Mouse (Mus musculus): ENCODE measurements at regions not wholly inside any gene's neighbourhood (a gene's known extent, or its start where the extent isn't known, plus 50 kb on each side); places are given as distances from the start of the nearest gene placed in this dataset.

DNA sequence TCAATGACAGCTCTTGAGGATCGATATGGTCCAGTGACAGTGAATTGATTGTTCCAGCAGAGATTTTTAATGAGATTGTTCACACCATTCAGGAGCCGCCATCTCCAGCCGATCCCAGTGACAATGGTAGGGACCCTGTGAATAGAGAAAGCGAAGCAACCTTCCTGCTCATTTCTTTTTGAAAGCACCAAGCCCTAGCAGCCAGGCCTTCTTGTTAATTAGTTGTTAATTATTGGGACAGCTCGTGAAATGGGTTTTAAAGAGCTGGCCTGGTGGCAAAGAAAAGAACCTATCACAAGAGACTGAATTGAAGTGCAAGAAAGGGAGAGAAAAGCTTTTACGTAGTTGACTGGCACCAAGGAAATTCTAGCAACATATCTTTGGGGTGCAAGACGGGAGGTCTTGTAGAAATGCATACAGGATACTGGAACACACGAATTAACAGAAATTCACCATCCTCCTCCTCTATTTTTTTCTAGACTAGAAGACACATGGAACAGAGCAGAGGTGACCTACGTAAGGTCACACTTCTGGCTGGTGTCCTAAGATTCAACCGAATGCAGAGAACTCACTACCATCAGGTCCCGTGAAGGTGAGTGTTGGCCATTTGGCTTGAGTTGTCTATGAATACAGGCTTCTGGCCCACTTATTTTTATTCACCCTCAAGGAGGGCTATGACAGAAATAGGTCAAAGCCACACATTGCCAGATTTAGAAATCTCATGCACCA lies 320.7 kb downstream of the Tbc1d1 start:
- H3K27ac ChIP-seq (ENCODE audit: low read depth, low read length) = no peak overlapping the region
- ATAC-seq = no peak
- H3K4me1 ChIP-seq (replicated peaks; ENCODE audit: control insufficient read depth, insufficient read depth, low read length) = no peaks in the 10 kb centered on the region; the same call in 1 of the 2 replicates
- H3K27me3 ChIP-seq (replicated peaks; ENCODE audit: control insufficient read depth, insufficient read depth, low read length) = no peaks in the 10 kb centered on the region
- H3K9ac ChIP-seq (ENCODE audit: low read depth, low read length) = no peak overlapping the region
- no peaks in the 10 kb centered on the region for H3K36me3 ChIP-seq (ENCODE audit: control insufficient read depth, insufficient read depth)
- 86% methylated on average over 11 of the region's 11 CpGs for WGBS
- H3K9me3 ChIP-seq (ENCODE audit: control insufficient read depth) = no peaks in the 10 kb centered on the region
- no peak overlapping the region for H3K4me2 ChIP-seq (replicated peaks; ENCODE audit: low read depth)
- TF ChIP-seq CTCF (IDR thresholded peaks at IDR 0.05; ENCODE audit: low read depth) = no peak
- no peak overlapping the region for H3K4me3 ChIP-seq (ENCODE audit: low read depth, low read length)

DNA sequence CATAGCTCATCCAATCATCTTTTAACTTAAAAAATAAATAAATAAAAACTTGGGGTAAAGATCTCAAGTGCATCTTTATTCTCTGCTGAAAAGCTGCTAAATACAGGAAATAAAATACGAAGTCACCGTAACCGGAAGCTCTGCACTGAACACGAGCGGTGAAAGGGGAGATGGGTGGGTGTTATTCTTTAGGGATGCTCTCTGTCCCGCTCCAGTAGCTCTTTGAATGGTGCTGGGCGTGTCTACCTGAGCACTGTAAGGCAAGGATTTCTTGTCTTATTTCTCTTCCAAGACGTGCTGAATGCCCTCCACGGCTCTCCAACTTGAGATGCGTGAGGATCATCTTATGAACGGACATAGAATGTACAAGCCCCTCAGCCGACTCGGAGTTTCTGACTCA lies 322.0 kb downstream of the Tbc1d1 start:
- TF ChIP-seq CTCF (IDR thresholded peaks at IDR 0.05; ENCODE audit: low read depth) = no peak
- Histone ChIP-seq H3K36me3 (ENCODE audit: control insufficient read depth, insufficient read depth) (no peaks in the 10 kb centered on the region), H3K9ac (ENCODE audit: low read depth, low read length) (no peak overlapping the region), H3K9me3 (ENCODE audit: control insufficient read depth) (no peaks in the 10 kb centered on the region), H3K4me3 (ENCODE audit: low read depth, low read length) (no peak overlapping the region), H3K4me2 (replicated peaks; ENCODE audit: low read depth) (no peak overlapping the region), H3K27me3 (replicated peaks; ENCODE audit: control insufficient read depth, insufficient read depth, low read length) (no peaks in the 10 kb centered on the region), H3K4me1 (replicated peaks; ENCODE audit: control insufficient read depth, insufficient read depth, low read length) (no peaks in the 10 kb centered on the region; the same call in 1 of the 2 replicates), H3K27ac (ENCODE audit: low read depth, low read length) (no peak overlapping the region)
- WGBS = 82% methylated on average over 13 of the region's 13 CpGs
- no peak for ATAC-seq

DNA sequence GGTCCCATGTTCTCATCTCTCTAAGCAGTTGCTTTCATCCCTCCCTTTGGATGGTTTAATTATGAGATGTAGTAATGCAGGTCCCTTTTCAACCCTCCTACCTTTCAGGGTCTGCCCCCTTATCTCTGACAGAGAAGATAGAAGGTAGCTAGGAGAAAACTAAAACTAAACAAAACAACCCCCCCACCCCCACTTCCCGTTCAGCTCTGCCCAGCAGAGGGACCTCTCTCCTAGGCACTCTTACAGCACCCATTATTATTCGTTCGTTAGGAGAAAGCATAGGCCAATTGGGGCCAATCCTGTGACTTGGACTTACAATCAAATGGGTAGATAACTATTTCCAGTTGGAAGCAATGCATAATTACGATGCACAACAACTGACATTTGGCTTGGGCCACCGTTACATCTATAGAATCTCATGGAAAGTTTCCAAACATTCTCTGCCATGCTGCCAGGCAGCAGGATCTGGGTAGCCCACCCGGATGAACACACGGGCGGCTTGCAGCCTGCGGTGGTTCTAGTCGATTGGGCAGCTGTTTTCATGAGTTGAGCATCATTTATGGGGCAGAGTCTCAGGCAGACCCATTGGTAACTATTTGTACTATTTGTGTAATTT lies 322.6 kb downstream of the Tbc1d1 start:
- H3K4me3 ChIP-seq (ENCODE audit: low read depth, low read length) = no peak overlapping the region
- no peak overlapping the region for H3K4me2 ChIP-seq (replicated peaks; ENCODE audit: low read depth)
- no peaks in the 10 kb centered on the region for H3K36me3 ChIP-seq (ENCODE audit: control insufficient read depth, insufficient read depth)
- ATAC-seq = no peak
- H3K4me1 ChIP-seq (replicated peaks; ENCODE audit: control insufficient read depth, insufficient read depth, low read length) = no peaks in the 10 kb centered on the region; the same call in 1 of the 2 replicates
- H3K27me3 ChIP-seq (replicated peaks; ENCODE audit: control insufficient read depth, insufficient read depth, low read length) = no peaks in the 10 kb centered on the region
- no peaks in the 10 kb centered on the region for H3K9me3 ChIP-seq (ENCODE audit: control insufficient read depth)
- WGBS = 70% methylated on average over 10 of the region's 10 CpGs
- no peak overlapping the region for H3K9ac ChIP-seq (ENCODE audit: low read depth, low read length)
- no peak overlapping the region for H3K27ac ChIP-seq (ENCODE audit: low read depth, low read length)
- peak; percentile 36 for TF ChIP-seq CTCF (IDR thresholded peaks at IDR 0.05; ENCODE audit: low read depth)

DNA sequence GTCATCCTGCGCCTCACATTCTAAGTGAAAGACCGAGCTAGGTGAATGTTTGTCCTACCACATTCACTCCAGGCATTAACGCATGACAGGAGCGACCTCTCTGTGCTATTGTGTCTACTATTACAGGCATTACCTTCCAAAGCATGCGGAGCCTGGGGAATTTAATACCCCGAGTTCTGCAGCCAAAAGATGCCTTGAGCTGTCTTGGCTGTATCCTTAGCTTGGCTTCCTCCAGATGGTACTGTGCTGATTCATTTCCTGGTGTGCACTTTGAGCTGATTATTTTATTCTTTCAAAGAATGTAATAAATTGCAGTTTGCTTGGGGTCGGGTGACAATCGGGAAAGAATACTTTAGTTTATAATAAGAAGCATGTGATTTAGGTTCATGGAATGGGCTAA lies 323.2 kb downstream of the Tbc1d1 start:
- Histone ChIP-seq H3K27ac (ENCODE audit: low read depth, low read length) (no peak overlapping the region), H3K9ac (ENCODE audit: low read depth, low read length) (no peak overlapping the region), H3K4me1 (replicated peaks; ENCODE audit: control insufficient read depth, insufficient read depth, low read length) (no peaks in the 10 kb centered on the region; the same call in 1 of the 2 replicates), H3K9me3 (ENCODE audit: control insufficient read depth) (no peaks in the 10 kb centered on the region), H3K27me3 (replicated peaks; ENCODE audit: control insufficient read depth, insufficient read depth, low read length) (no peaks in the 10 kb centered on the region), H3K36me3 (ENCODE audit: control insufficient read depth, insufficient read depth) (no peaks in the 10 kb centered on the region), H3K4me3 (ENCODE audit: low read depth, low read length) (no peak overlapping the region), H3K4me2 (replicated peaks; ENCODE audit: low read depth) (no peak overlapping the region)
- ATAC-seq = no peak
- 52% methylated on average over 8 of the region's 8 CpGs for WGBS
- TF ChIP-seq CTCF (IDR thresholded peaks at IDR 0.05; ENCODE audit: low read depth) = no peak

DNA sequence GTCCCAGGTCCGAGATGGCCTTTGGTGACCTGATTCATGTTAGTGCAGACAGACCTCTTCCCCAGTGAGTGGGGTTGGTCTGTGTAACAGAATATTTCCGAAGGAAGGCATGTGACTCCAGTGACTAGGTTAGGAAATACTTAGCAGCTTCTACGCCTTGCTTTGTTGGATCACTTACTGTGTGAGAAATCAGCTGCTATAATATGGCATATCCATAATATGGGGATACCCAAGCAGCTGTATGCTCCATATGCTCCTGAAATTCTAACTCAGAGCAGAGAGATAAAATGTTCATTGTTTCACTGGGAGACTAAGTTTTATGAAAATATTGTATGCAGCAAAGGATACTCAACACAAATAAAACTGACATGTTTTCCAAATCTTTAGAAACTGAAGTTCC lies 318.1 kb upstream of the Klf3 start:
- Histone ChIP-seq H3K4me3 (ENCODE audit: low read depth, low read length) (no peak overlapping the region), H3K27me3 (replicated peaks; ENCODE audit: control insufficient read depth, insufficient read depth, low read length) (no peaks in the 10 kb centered on the region), H3K4me2 (replicated peaks; ENCODE audit: low read depth) (no peak overlapping the region), H3K36me3 (ENCODE audit: control insufficient read depth, insufficient read depth) (no peaks in the 10 kb centered on the region), H3K9me3 (ENCODE audit: control insufficient read depth) (no peaks in the 10 kb centered on the region), H3K27ac (ENCODE audit: low read depth, low read length) (no peak overlapping the region), H3K4me1 (replicated peaks; ENCODE audit: control insufficient read depth, insufficient read depth, low read length) (no peaks in the 10 kb centered on the region), H3K9ac (ENCODE audit: low read depth, low read length) (no peak overlapping the region)
- WGBS = 87% methylated on average over 3 of the region's 3 CpGs
- ATAC-seq = no peak
- no peak for TF ChIP-seq CTCF (IDR thresholded peaks at IDR 0.05; ENCODE audit: low read depth)

- Histone ChIP-seq H3K27me3 (replicated peaks; ENCODE audit: control insufficient read depth, insufficient read depth, low read length) (no peaks in the 10 kb centered on the region), H3K4me3 (ENCODE audit: low read depth, low read length) (no peak overlapping the region), H3K9me3 (ENCODE audit: control insufficient read depth) (no peaks in the 10 kb centered on the region), H3K4me2 (replicated peaks; ENCODE audit: low read depth) (no peak overlapping the region), H3K27ac (ENCODE audit: low read depth, low read length) (no peak overlapping the region), H3K4me1 (replicated peaks; ENCODE audit: control insufficient read depth, insufficient read depth, low read length) (no peaks in the 10 kb centered on the region), H3K36me3 (ENCODE audit: control insufficient read depth, insufficient read depth) (no peaks in the 10 kb centered on the region), H3K9ac (ENCODE audit: low read depth, low read length) (no peak overlapping the region)
- 89% methylated on average over 6 of the region's 6 CpGs for WGBS
- TF ChIP-seq CTCF (IDR thresholded peaks at IDR 0.05; ENCODE audit: low read depth) = no peak
- no peak for ATAC-seq
Measured at GRCm38 (mm10) chr5:64485856-64486255, 317.3 kb upstream of the Klf3 start.

All from intestine, postnatal 0 days (tissue).